Mouse (Mus musculus) liver, adult 2 months (tissue): ENCODE results near the gene Abi3.

Experiments
- CTCF ChIP-seq: fragments of 200-500 bp; IDR thresholded peaks from 2 replicates; pipeline ENCODE4 v1.5.1; 2011; ENCODE audit warnings: low read depth, low read length, control low read depth
- POLR2A ChIP-seq: fragments of 200-500 bp; IDR thresholded peaks from 2 replicates; pipeline ENCODE4 v1.6.1; 2011; ENCODE audit warnings: low read length, control low read depth; ENCODE audit not compliant: insufficient read depth; ENCODE audit errors: extremely low read depth

GRCm38 (mm10) chr11:95869918-95870470, 27.7 kb upstream of the Abi3 start:
- TF ChIP-seq POLR2A (no peak), CTCF (no peak)
